Mouse (Mus musculus) lung, adult 10 weeks (tissue): ENCODE results near the gene Rtf1. TPM values are rescaled to one million over a fixed set of nuclear protein-coding genes. Genes with fewer than 3 reads are reported as not detected.

Source experiments
- polyA plus RNA-seq: library from polyadenylated mRNA; stranded (reverse); fragments of 350-450 nt; fragmentation: Illumina TruSeq; extraction: RNeasy Lipid Tissue Mini Kit (QIAGEN cat#74804); gene quantifications from one replicate; pipeline ENCODE4 v1.2.3, GENCODE M21; 2014; ENCODE audit warnings: low read depth, low replicate concordance; ENCODE audit not compliant: insufficient read depth

Rtf1 gene
- 11.1 TPM for polyA plus RNA-seq

DNA sequence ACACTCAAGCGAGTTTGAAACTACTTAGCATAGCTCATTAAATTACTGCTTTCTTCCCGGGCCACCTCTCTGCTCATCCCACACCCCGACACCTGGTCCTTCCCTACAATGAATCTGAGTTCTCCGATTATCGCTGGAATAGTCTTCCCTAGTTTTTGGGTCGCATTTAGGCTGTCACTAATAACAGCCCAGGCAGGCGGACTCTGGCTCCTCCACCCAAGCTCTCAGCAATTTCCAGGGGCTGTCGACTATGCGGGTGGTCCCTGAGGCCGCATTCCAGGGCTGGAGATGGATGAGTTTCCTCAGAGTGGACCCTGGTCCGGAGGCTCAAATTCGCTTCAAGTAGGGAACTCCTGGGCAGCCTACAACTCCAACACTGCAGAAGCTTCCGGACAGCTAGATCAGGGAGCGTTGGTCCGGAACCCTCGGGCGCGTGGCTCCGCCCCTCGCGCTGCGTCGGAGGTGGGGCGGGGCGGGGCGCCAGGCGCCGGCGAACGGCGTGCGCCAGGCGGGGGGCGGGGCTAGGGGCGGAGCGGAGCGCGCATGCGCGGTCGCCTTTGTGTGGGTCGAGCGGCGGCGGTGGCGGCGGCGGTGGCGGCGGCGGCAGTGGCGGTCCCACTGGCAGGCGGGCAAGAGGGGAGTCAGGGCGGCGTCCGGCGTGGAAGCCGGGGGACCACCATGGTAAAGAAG lies at the start of gene Rtf1:
Gene Rtf1 (plus strand): TSS at position 544 of the 690 bp plus-strand sequence.

DNA sequence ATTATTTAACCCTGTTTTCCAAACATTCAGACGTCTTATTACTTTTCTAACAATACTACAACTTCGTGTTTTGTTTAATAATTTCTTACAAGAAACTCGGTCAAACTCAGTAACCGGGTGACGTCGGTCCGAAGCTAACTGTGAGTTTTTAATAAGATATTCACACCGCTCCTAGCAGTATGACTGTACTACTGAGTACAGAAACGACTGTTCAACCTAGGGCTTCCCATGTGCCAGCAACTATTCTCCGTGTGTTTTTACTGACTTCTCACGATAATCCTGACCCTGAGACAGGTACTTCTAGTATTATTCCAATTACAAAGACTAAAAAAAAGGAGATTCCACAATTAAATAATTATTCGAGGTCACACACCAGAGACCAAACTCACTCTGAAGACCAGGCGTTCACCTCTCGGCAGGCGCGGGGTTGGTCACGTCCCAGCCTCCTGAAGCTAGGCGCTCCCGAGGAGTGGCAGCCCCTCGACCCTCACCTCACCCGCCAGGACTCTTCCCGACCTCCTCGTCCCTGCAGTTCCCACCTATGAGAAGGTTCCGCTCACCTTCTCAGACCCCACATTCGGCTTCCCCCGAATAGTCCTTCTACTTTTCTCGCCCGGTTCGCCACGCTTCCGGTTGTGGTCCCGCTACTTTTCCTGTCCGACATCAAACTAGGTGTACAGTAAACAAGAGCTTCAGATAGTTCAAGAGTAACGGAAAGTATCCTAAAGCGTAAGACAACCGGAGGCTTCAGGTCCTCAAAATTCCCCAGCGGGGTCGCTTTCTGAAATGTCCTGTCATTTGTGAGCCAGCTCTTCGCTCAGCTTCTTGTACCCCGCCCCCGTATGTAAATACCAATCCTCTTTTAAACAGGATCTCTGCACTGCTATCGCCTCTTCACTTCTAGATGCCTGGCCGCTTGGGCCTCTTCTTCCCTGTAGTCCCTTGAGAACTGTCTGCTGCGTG lies 12.4 kb upstream of the Rtf1 start, which contains the start of gene Ndufaf1:
Gene Ndufaf1 (minus strand): TSS at position 608 of the 963 bp plus-strand sequence.

GRCm38 (mm10) chr2:119741581-119742411 lies 66.9 kb downstream of the Rtf1 start, which contains the start of gene Itpka:
Itpka (plus strand) TSS chr2:119742337.

DNA sequence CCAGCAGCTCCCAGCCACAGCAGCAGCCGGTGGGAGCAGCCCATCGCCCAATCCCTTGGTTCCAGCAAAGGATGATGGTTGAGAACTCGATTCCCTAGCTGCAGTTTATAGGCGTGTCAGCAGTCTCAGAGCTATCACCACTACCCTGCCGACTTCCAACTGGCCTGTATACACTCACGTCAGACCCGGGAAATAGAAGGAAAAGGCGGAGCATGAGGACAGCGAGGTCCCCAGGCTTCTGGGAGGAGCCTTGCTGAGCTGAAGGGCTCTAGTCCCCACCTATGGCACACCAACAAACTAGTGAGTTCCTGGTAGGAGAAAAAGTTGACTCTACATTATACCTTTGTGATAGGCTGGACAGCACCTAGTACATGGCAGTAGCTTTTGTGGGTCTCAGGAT lies 85.4 kb downstream of the Rtf1 start, which contains the start of gene Ltk:
Gene Ltk (minus strand): TSS at position 181 of the 400 bp plus-strand sequence.

Other genes with a start within 250 kb of the Rtf1 start
- gene Ino80, start 197.4 kb upstream of the Rtf1 start, polyA plus RNA-seq, result 5.4 TPM
- gene Exd1, start 127.4 kb upstream of the Rtf1 start, polyA plus RNA-seq, result 0.22 TPM
- 84.6 TPM for gene Chp1, start 127.4 kb upstream of the Rtf1 start, polyA plus RNA-seq
- gene Nusap1, start 56.8 kb upstream of the Rtf1 start, polyA plus RNA-seq, result 0.79 TPM
- 0.23 TPM for gene Oip5, start 56.6 kb upstream of the Rtf1 start, polyA plus RNA-seq
- gene Ndufaf1, start 12.2 kb upstream of the Rtf1 start, polyA plus RNA-seq, result 15.6 TPM
- 4.4 TPM for gene Itpka, start 67.3 kb downstream of the Rtf1 start, polyA plus RNA-seq
- 1.5 TPM for gene Ltk, start 85.4 kb downstream of the Rtf1 start, polyA plus RNA-seq
- gene Rpap1, start 112.5 kb downstream of the Rtf1 start, polyA plus RNA-seq, result 3.6 TPM
- gene Tyro3, start 122.7 kb downstream of the Rtf1 start, polyA plus RNA-seq, result 6.3 TPM
- gene Mga, start 222.2 kb downstream of the Rtf1 start, polyA plus RNA-seq, result 3.7 TPM